Mouse (Mus musculus) C2C12 (cell line): Measurements from ENCODE around the gene Il17rd.

Experiments used
- CTCF ChIP-seq: IDR thresholded peaks from one replicate; pipeline ENCODE4 v1.5.1; 2011; ENCODE audit not compliant: control insufficient read depth, insufficient read depth, insufficient read length
- FOSL1 ChIP-seq: IDR thresholded peaks from one replicate; pipeline ENCODE4 v1.8.0; 2011; ENCODE audit warnings: mild to moderate bottlenecking, low read length; ENCODE audit not compliant: poor library complexity, insufficient read depth, severe bottlenecking
- MAX ChIP-seq: IDR thresholded peaks from one replicate; pipeline ENCODE4 v1.6.1; 2011; ENCODE audit warnings: mild to moderate bottlenecking, control low read depth
- USF1 ChIP-seq: IDR thresholded peaks from one replicate; pipeline ENCODE4 v1.6.1; 2011; ENCODE audit warnings: low read depth, mild to moderate bottlenecking, control low read depth, moderate library complexity

DNA sequence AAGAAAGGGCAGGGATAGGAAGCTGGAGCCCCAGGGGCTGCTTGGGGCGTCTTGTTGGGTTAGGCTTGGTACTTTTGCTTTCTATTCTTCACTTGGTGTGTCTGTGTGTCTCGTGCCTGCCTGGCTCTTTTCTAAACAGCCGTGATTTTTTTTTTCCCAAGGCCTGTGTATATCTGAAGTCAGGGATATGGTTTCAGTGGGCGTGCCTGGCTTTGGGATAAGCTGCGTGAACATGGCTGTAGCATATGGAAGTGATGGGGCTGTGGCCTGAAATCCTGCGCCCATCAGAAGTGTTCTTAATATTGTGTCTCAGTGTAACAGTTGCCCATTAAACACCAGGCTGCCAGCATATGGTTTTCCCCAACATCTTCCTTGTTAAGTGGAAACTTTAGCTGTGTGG is 36.3 kb downstream of the Il17rd start:
- TF ChIP-seq USF1 (no peak), CTCF (no peak), FOSL1 (no peak), MAX (no peak)
